Mouse (Mus musculus): ENCODE measurements at regions not wholly inside any gene's neighbourhood (a gene's known extent, or its start where the extent isn't known, plus 50 kb on each side); places are given as distances from the start of the nearest gene placed in this dataset.

DNA sequence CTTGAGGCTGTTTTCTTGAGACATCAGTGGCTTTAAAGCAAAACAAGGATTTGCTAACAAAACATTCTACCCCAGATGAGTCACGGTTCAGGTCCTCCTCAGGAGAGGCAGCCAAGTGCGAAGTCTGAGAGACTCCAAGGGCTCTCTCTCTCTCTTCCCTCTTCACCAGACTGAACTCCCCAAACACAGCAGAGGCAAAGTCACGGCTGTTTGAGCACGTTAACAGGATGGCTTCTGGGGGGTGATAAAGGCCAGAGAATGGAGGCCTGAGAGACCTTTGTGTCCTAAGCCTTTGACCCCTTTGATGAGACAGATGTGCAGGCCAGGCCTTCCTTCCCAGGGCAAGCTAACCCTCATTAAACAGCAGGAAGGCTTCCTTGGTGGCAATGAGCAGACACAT is 122.7 kb upstream of the Rcn1 start:
- Histone ChIP-seq H3K4me2 (ENCODE audit: low read length) (no peak overlapping the region), H3K36me3 (ENCODE audit: insufficient read depth, low read length) (no peaks in the 10 kb centered on the region), H3K9ac (ENCODE audit: low read depth, low read length) (no peak overlapping the region), H3K27ac (no peak overlapping the region), H3K4me3 (replicated peaks; ENCODE audit: low read depth, low read length) (no peak overlapping the region), H3K27me3 (ENCODE audit: insufficient read depth, low read length) (no peaks in the 10 kb centered on the region), H3K9me3 (replicated peaks; ENCODE audit: low read length) (no peaks in the 10 kb centered on the region), H3K4me1 (replicated peaks; ENCODE audit: insufficient read depth, low read length) (peaks cover 4% of the 10 kb centered on the region; the same call in 1 of the 2 replicates)
- ATAC-seq (replicated peaks; ENCODE audit: low FRiP score, low read depth): peak; percentile 85
- TF ChIP-seq CTCF (IDR thresholded peaks at IDR 0.05; ENCODE audit: low read depth): no peak
- 5% methylated on average over 4 of the region's 4 CpGs for WGBS
- DNase-seq (ENCODE audit: low spot score): peak; percentile 65

DNA sequence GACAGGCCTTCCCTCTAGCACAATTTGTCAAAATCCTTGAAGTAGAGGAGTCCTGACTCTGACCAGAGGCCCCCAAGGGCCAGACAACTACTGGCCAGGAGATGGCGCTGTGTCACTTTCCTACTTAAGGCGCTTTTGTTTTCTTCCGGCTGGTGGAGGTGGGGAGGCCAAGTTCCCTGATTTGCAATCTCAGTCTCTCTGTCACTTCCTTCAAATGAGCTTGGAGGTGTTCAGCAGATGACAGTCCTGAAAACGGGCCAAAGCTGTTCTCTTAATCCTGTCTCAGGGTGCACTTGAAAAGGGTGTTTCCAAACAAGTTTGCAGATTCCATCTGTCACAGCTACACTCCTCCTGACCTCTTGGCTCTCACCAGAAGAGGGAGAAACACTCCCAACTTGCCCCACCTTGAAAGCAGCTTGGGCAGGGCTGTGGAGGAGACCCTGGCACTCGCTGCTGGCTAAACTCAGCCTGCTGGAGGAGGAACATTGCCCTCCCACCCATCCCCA is 124.2 kb upstream of the Rcn1 start:
- Histone ChIP-seq H3K27ac (no peak overlapping the region), H3K9me3 (replicated peaks; ENCODE audit: low read length) (no peaks in the 10 kb centered on the region), H3K4me2 (ENCODE audit: low read length) (no peak overlapping the region), H3K36me3 (ENCODE audit: insufficient read depth, low read length) (no peaks in the 10 kb centered on the region), H3K4me3 (replicated peaks; ENCODE audit: low read depth, low read length) (no peak overlapping the region), H3K4me1 (replicated peaks; ENCODE audit: insufficient read depth, low read length) (peaks cover 4% of the 10 kb centered on the region; the same call in 1 of the 2 replicates), H3K9ac (ENCODE audit: low read depth, low read length) (no peak overlapping the region), H3K27me3 (ENCODE audit: insufficient read depth, low read length) (no peaks in the 10 kb centered on the region)
- ATAC-seq (replicated peaks; ENCODE audit: low FRiP score, low read depth) (no peak), DNase-seq (ENCODE audit: low spot score) (peak; percentile 74)
- WGBS: 11% methylated on average over 5 of the region's 5 CpGs
- TF ChIP-seq CTCF (IDR thresholded peaks at IDR 0.05; ENCODE audit: low read depth): peak; percentile 73

DNA sequence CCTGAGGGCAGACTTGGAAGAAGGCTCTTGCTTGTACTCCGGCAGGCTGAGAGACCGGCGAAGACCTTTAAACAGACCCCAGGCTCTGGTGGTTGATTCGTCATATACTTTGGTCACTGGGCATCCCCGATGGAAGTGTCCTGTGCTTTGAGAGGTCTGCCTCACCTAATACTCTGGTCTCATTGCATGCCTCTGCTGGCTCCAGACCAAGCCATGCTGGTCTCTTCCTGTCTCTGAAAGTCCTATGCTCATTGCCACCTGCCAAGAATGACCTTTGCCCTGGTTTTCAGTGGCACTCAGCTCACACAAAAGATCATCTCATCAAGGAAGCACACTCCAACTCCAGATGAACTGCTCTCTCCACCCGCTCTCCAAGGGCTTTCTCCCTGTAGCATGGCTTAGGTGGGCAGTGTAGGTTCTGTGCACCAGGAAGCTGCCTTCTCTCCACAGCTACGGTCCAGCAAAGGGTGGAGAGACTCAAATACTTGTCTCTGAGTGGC is 126.0 kb upstream of the Rcn1 start:
- Histone ChIP-seq H3K27me3 (ENCODE audit: insufficient read depth, low read length) (no peaks in the 10 kb centered on the region), H3K4me2 (ENCODE audit: low read length) (no peak overlapping the region), H3K9ac (ENCODE audit: low read depth, low read length) (no peak overlapping the region), H3K4me1 (replicated peaks; ENCODE audit: insufficient read depth, low read length) (peaks cover 4% of the 10 kb centered on the region; the same call in 1 of the 2 replicates), H3K36me3 (ENCODE audit: insufficient read depth, low read length) (no peaks in the 10 kb centered on the region), H3K9me3 (replicated peaks; ENCODE audit: low read length) (no peaks in the 10 kb centered on the region), H3K27ac (no peak overlapping the region), H3K4me3 (replicated peaks; ENCODE audit: low read depth, low read length) (no peak overlapping the region)
- no peak for TF ChIP-seq CTCF (IDR thresholded peaks at IDR 0.05; ENCODE audit: low read depth)
- ATAC-seq (replicated peaks; ENCODE audit: low FRiP score, low read depth) (no peak), DNase-seq (ENCODE audit: low spot score) (no peak)
- WGBS: 80% methylated on average over 7 of the region's 7 CpGs

DNA sequence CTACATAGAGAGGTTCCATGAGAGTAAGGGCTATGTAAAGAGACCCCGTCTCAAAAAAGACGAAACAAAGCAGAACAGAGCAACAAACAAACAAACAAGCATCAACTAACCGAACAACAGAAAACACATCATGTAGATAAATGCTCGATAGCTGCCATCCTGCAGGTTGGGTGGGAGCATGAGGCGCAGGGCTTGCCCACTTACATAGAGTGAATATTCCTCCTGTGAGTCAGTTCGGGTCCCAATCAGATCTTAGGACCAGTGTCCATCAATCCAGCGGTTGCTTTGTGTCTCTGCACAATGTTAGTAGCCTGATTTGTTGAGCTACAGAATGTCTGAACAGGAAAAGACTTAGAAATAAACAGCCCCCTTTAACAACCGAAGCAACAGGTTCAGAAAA is 129.4 kb upstream of the Rcn1 start:
- no peak for TF ChIP-seq CTCF (IDR thresholded peaks at IDR 0.05; ENCODE audit: low read depth)
- no peak overlapping the region for H3K9ac ChIP-seq (ENCODE audit: low read depth, low read length)
- H3K4me2 ChIP-seq (ENCODE audit: low read length): no peak overlapping the region
- no peak overlapping the region for H3K27ac ChIP-seq
- no peak for ATAC-seq (replicated peaks; ENCODE audit: low FRiP score, low read depth)
- H3K9me3 ChIP-seq (replicated peaks; ENCODE audit: low read length): no peaks in the 10 kb centered on the region
- H3K4me3 ChIP-seq (replicated peaks; ENCODE audit: low read depth, low read length): no peak overlapping the region
- H3K27me3 ChIP-seq (ENCODE audit: insufficient read depth, low read length): no peaks in the 10 kb centered on the region
- H3K36me3 ChIP-seq (ENCODE audit: insufficient read depth, low read length): no peaks in the 10 kb centered on the region
- no peak for DNase-seq (ENCODE audit: low spot score)
- no peaks in the 10 kb centered on the region for H3K4me1 ChIP-seq (replicated peaks; ENCODE audit: insufficient read depth, low read length)
- WGBS: 92% methylated on average over 8 of the region's 8 CpGs

- no peak for DNase-seq (ENCODE audit: low spot score)
- H3K27me3 ChIP-seq (ENCODE audit: insufficient read depth, low read length): no peaks in the 10 kb centered on the region
- 70% methylated on average over 13 of the region's 13 CpGs for WGBS
- H3K9me3 ChIP-seq (replicated peaks; ENCODE audit: low read length): no peaks in the 10 kb centered on the region
- H3K4me3 ChIP-seq (replicated peaks; ENCODE audit: low read depth, low read length): no peak overlapping the region
- no peak overlapping the region for H3K27ac ChIP-seq
- no peak for TF ChIP-seq CTCF (IDR thresholded peaks at IDR 0.05; ENCODE audit: low read depth)
- no peak overlapping the region for H3K4me2 ChIP-seq (ENCODE audit: low read length)
- H3K36me3 ChIP-seq (ENCODE audit: insufficient read depth, low read length): no peaks in the 10 kb centered on the region
- no peaks in the 10 kb centered on the region for H3K4me1 ChIP-seq (replicated peaks; ENCODE audit: insufficient read depth, low read length)
- ATAC-seq (replicated peaks; ENCODE audit: low FRiP score, low read depth): no peak
- H3K9ac ChIP-seq (ENCODE audit: low read depth, low read length): no peak overlapping the region
Observed at GRCm38 (mm10) chr2:105544099-105544498, 124.6 kb upstream of the Pax6 start.

- H3K27ac ChIP-seq: no peak overlapping the region
- H3K9ac ChIP-seq (ENCODE audit: low read depth, low read length): no peak overlapping the region
- DNase-seq (ENCODE audit: low spot score) (peak; percentile 3), ATAC-seq (replicated peaks; ENCODE audit: low FRiP score, low read depth) (no peak)
- WGBS: 46% methylated on average over 2 of the region's 2 CpGs
- H3K4me1 ChIP-seq (replicated peaks; ENCODE audit: insufficient read depth, low read length): no peaks in the 10 kb centered on the region
- no peaks in the 10 kb centered on the region for H3K27me3 ChIP-seq (ENCODE audit: insufficient read depth, low read length)
- H3K4me3 ChIP-seq (replicated peaks; ENCODE audit: low read depth, low read length): no peak overlapping the region
- no peaks in the 10 kb centered on the region for H3K9me3 ChIP-seq (replicated peaks; ENCODE audit: low read length)
- no peaks in the 10 kb centered on the region for H3K36me3 ChIP-seq (ENCODE audit: insufficient read depth, low read length)
- no peak overlapping the region for H3K4me2 ChIP-seq (ENCODE audit: low read length)
- no peak for TF ChIP-seq CTCF (IDR thresholded peaks at IDR 0.05; ENCODE audit: low read depth)
Observed at GRCm38 (mm10) chr2:105552092-105552491, 116.6 kb upstream of the Pax6 start.

- no peak overlapping the region for H3K9ac ChIP-seq (ENCODE audit: low read depth, low read length)
- no peaks in the 10 kb centered on the region for H3K4me1 ChIP-seq (replicated peaks; ENCODE audit: insufficient read depth, low read length)
- H3K27me3 ChIP-seq (ENCODE audit: insufficient read depth, low read length): no peaks in the 10 kb centered on the region
- no peak overlapping the region for H3K4me3 ChIP-seq (replicated peaks; ENCODE audit: low read depth, low read length)
- no peaks in the 10 kb centered on the region for H3K9me3 ChIP-seq (replicated peaks; ENCODE audit: low read length)
- 19% methylated on average over 2 of the region's 2 CpGs for WGBS
- no peak for ATAC-seq (replicated peaks; ENCODE audit: low FRiP score, low read depth)
- TF ChIP-seq CTCF (IDR thresholded peaks at IDR 0.05; ENCODE audit: low read depth): no peak
- H3K36me3 ChIP-seq (ENCODE audit: insufficient read depth, low read length): no peaks in the 10 kb centered on the region
- H3K4me2 ChIP-seq (ENCODE audit: low read length): no peak overlapping the region
- H3K27ac ChIP-seq: no peak overlapping the region
- DNase-seq (ENCODE audit: low spot score): peak; percentile 18
Observed at GRCm38 (mm10) chr2:105586782-105587181, 81.9 kb upstream of the Pax6 start.

Data from kidney, postnatal 0 days (tissue).